Mouse (Mus musculus): ENCODE data around the gene Pnkp.
A peak's percentile ranks its signal among the peaks of the same experiment; 100 is the strongest.

Pnkp gene

GRCm38 (mm10) chr7:44826771-44827170 is 30.2 kb upstream of the Pnkp start:
- peak; percentile 1 for DNase-seq (ENCODE audit: low read depth, low spot score)

- no peak for DNase-seq (ENCODE audit: low read depth, low spot score)
Measured at GRCm38 (mm10) chr7:44828706-44829105, 28.2 kb upstream of the Pnkp start.

GRCm38 (mm10) chr7:44832763-44833162 is 24.2 kb upstream of the Pnkp start:
- no peak for DNase-seq (ENCODE audit: low read depth, low spot score)

GRCm38 (mm10) chr7:44835373-44836015 is 21.4 kb upstream of the Pnkp start:
- DNase-seq (ENCODE audit: low read depth, low spot score), result no peak

- DNase-seq (ENCODE audit: low read depth, low spot score), result no peak
Measured at GRCm38 (mm10) chr7:44836016-44836404, 20.9 kb upstream of the Pnkp start.

GRCm38 (mm10) chr7:44836423-44837053 is 20.4 kb upstream of the Pnkp start:
- DNase-seq (ENCODE audit: low read depth, low spot score), result no peak

- DNase-seq (ENCODE audit: low read depth, low spot score), result no peak
Measured at GRCm38 (mm10) chr7:44838073-44838472, 18.9 kb upstream of the Pnkp start.

GRCm38 (mm10) chr7:44839171-44839490 is 17.8 kb upstream of the Pnkp start:
- no peak for DNase-seq (ENCODE audit: low read depth, low spot score)

GRCm38 (mm10) chr7:44839491-44840191 is 17.3 kb upstream of the Pnkp start:
- peak; percentile 73 for DNase-seq (ENCODE audit: low read depth, low spot score)

GRCm38 (mm10) chr7:44840426-44840825 is 16.5 kb upstream of the Pnkp start:
- DNase-seq (ENCODE audit: low read depth, low spot score), result no peak

GRCm38 (mm10) chr7:44841825-44842463 is 15.0 kb upstream of the Pnkp start:
- DNase-seq (ENCODE audit: low read depth, low spot score), result no peak

- DNase-seq (ENCODE audit: low read depth, low spot score), result no peak
Measured at GRCm38 (mm10) chr7:44845006-44845405, 11.9 kb upstream of the Pnkp start.

GRCm38 (mm10) chr7:44846804-44847203 is 10.1 kb upstream of the Pnkp start:
- no peak for DNase-seq (ENCODE audit: low read depth, low spot score)

- DNase-seq (ENCODE audit: low read depth, low spot score), result no peak
Measured at GRCm38 (mm10) chr7:44847772-44848171, 9.2 kb upstream of the Pnkp start.

- DNase-seq (ENCODE audit: low read depth, low spot score), result peak; percentile 100
Measured at GRCm38 (mm10) chr7:44848561-44849415, 8.2 kb upstream of the Pnkp start, which contains the start of the genes Akt1s1 and Tbc1d17. Akt1s1 (plus strand) TSS chr7:44848991. Tbc1d17 (minus strand) TSS chr7:44849079.

- DNase-seq (ENCODE audit: low read depth, low spot score), result peak; percentile 98
Measured at GRCm38 (mm10) chr7:44849416-44850111, 7.4 kb upstream of the Pnkp start.

GRCm38 (mm10) chr7:44850146-44850545 is 6.8 kb upstream of the Pnkp start:
- DNase-seq (ENCODE audit: low read depth, low spot score), result peak; percentile 83

- DNase-seq (ENCODE audit: low read depth, low spot score), result peak; percentile 46
Measured at GRCm38 (mm10) chr7:44850789-44851624, 5.9 kb upstream of the Pnkp start.

- DNase-seq (ENCODE audit: low read depth, low spot score), result no peak
Measured at GRCm38 (mm10) chr7:44851625-44852234, 5.2 kb upstream of the Pnkp start.

Data from brain, adult 2 months (tissue).